Mouse (Mus musculus) megakaryocyte, embryonic 14.5 days (primary cell): ENCODE measurements around the gene Rassf8. TPM values are rescaled to one million over a fixed set of nuclear protein-coding genes. Genes with fewer than 3 reads are reported as not detected.
A peak's percentile ranks its signal among the peaks of the same experiment; 100 is the strongest.

Source experiments
- H3K27me3 ChIP-seq: replicated peaks from 2 replicates; pipeline ENCODE3; 2012; ENCODE audit warnings: inconsistent platforms
- H3K36me3 ChIP-seq: replicated peaks from 2 replicates; pipeline ENCODE3; 2012; ENCODE audit warnings: low read length, inconsistent platforms, mixed read lengths
- H3K4me1 ChIP-seq: 2 replicates; pipeline ENCODE4 v1.6.1; 2012; ENCODE audit warnings: inconsistent platforms
- H3K4me3 ChIP-seq: replicated peaks from 2 replicates; pipeline ENCODE3; 2012; ENCODE audit warnings: moderate library complexity, mild to moderate bottlenecking, inconsistent platforms
- H3K9me3 ChIP-seq: 2 replicates; pipeline ENCODE4 v1.6.1; 2012; ENCODE audit warnings: inconsistent platforms
- FLI1 ChIP-seq: IDR thresholded peaks from 2 replicates; pipeline ENCODE4 v1.6.1; 2012; ENCODE audit warnings: low read length, inconsistent platforms, mixed read lengths
- GATA1 ChIP-seq: IDR thresholded peaks from 3 replicates; pipeline ENCODE4 v1.6.1; 2012; ENCODE audit warnings: mixed read lengths, low read length, inconsistent platforms, borderline replicate concordance
- polyA plus RNA-seq: library from polyadenylated mRNA; stranded (reverse); fragments of >175 nt; gene quantifications from 2 replicates; pipeline ENCODE4 v1.2.3, GENCODE M21; 2012; ENCODE audit warnings: low replicate concordance; ENCODE audit not compliant: insufficient read depth

The Rassf8 gene
- polyA plus RNA-seq, 1 experiment: 0.77 TPM

GRCm38 (mm10) chr6:145746921-145747670 is 548 bp downstream of the Rassf8 start:
- Histone ChIP-seq H3K9me3 (peaks cover 13% of the 10 kb centered on the region), H3K36me3 (no peaks in the 10 kb centered on the region), H3K27me3 (peaks cover 85% of the 10 kb centered on the region), H3K4me1 (peaks cover 18% of the 10 kb centered on the region), H3K4me3 (peak overlapping the region; percentile 91)
- TF ChIP-seq FLI1 (no peak), GATA1 (no peak)

GRCm38 (mm10) chr6:145747671-145748640 is 1.4 kb downstream of the Rassf8 start:
- Histone ChIP-seq H3K4me1 (peaks cover 18% of the 10 kb centered on the region), H3K4me3 (peak overlapping the region; percentile 91), H3K9me3 (peaks cover 6% of the 10 kb centered on the region; the same call in 1 of the 2 replicates), H3K27me3 (peaks cover 80% of the 10 kb centered on the region), H3K36me3 (no peaks in the 10 kb centered on the region)
- TF ChIP-seq GATA1 (no peak), FLI1 (no peak)

GRCm38 (mm10) chr6:145750394-145750793 is 3.8 kb downstream of the Rassf8 start:
- Histone ChIP-seq H3K36me3 (no peaks in the 10 kb centered on the region), H3K9me3 (peaks cover 6% of the 10 kb centered on the region; the same call in 1 of the 2 replicates), H3K4me3 (no peak overlapping the region), H3K4me1 (peaks cover 18% of the 10 kb centered on the region), H3K27me3 (peaks cover 72% of the 10 kb centered on the region)
- TF ChIP-seq GATA1: no peak
- TF ChIP-seq FLI1: no peak

- H3K4me3 ChIP-seq: no peak overlapping the region
- peaks cover 57% of the 10 kb centered on the region for H3K27me3 ChIP-seq
- no peaks in the 10 kb centered on the region for H3K4me1 ChIP-seq
- TF ChIP-seq FLI1: no peak
- no peak for TF ChIP-seq GATA1
- peaks cover 3% of the 10 kb centered on the region; the same call in 1 of the 2 replicates for H3K9me3 ChIP-seq
- H3K36me3 ChIP-seq: no peaks in the 10 kb centered on the region
These were observed 6.7 kb downstream of the Rassf8 start for GRCm38 (mm10) chr6:145753296-145753695.

- TF ChIP-seq FLI1: no peak
- TF ChIP-seq GATA1: no peak
- Histone ChIP-seq H3K36me3 (no peaks in the 10 kb centered on the region), H3K9me3 (peaks cover 3% of the 10 kb centered on the region; the same call in 1 of the 2 replicates), H3K27me3 (peaks cover 54% of the 10 kb centered on the region), H3K4me1 (no peaks in the 10 kb centered on the region), H3K4me3 (no peak overlapping the region)
These were observed 7.9 kb downstream of the Rassf8 start for GRCm38 (mm10) chr6:145754416-145754815.

DNA sequence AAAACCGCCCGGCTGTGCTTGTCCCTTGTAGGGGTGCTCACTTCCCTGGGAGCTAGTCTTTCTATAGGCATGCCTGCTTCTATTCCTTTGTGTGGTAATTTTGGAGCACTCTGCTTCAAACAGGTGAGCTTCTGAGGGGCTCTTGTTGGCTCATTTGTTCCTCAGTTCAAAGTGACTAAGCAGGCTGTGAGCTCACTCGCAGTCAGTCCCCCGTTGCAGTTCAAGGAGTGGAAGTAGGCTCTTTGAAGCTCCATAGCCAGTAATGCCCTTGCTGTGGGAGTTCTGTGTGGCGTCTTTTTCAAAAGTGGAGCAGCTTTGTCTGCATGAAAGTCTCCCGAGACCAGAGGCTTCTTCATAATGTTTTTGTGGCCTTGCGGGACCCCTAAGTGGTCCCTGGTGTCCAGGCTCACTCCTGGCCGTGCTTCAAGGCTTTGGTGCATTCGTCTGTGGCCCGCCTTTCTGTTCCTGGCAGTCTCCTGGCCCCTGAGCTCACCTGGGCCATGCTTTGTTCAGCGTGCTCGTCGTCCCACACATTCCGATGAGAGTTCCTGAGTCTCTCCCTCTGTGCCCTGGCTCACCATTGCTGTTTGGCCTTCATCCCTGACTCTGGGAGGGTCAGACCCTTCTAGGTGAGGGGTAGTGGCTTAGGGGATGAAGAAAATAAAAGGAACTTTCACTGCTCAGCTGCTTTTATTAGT is 9.5 kb downstream of the Rassf8 start:
- no peak overlapping the region for H3K4me3 ChIP-seq
- TF ChIP-seq FLI1 (no peak), GATA1 (no peak)
- no peaks in the 10 kb centered on the region for H3K9me3 ChIP-seq
- peaks cover 41% of the 10 kb centered on the region for H3K27me3 ChIP-seq
- no peaks in the 10 kb centered on the region for H3K36me3 ChIP-seq
- no peaks in the 10 kb centered on the region for H3K4me1 ChIP-seq

GRCm38 (mm10) chr6:145756640-145757005 is 10.1 kb downstream of the Rassf8 start:
- H3K4me3 ChIP-seq: no peak overlapping the region
- peaks cover 42% of the 10 kb centered on the region for H3K27me3 ChIP-seq
- TF ChIP-seq GATA1 (no peak), FLI1 (no peak)
- H3K9me3 ChIP-seq: no peaks in the 10 kb centered on the region
- no peaks in the 10 kb centered on the region for H3K36me3 ChIP-seq
- H3K4me1 ChIP-seq: no peaks in the 10 kb centered on the region

- Histone ChIP-seq H3K36me3 (no peaks in the 10 kb centered on the region), H3K9me3 (no peaks in the 10 kb centered on the region), H3K4me1 (no peaks in the 10 kb centered on the region), H3K27me3 (peaks cover 43% of the 10 kb centered on the region), H3K4me3 (no peak overlapping the region)
- no peak for TF ChIP-seq GATA1
- TF ChIP-seq FLI1: no peak
These were observed 10.8 kb downstream of the Rassf8 start for GRCm38 (mm10) chr6:145757346-145757745.

GRCm38 (mm10) chr6:145758685-145759084 is 12.1 kb downstream of the Rassf8 start:
- H3K9me3 ChIP-seq: no peaks in the 10 kb centered on the region
- TF ChIP-seq FLI1: no peak
- TF ChIP-seq GATA1: no peak
- peaks cover 38% of the 10 kb centered on the region for H3K27me3 ChIP-seq

GRCm38 (mm10) chr6:145759432-145759831 is 12.9 kb downstream of the Rassf8 start:
- H3K36me3 ChIP-seq: no peaks in the 10 kb centered on the region
- no peak for TF ChIP-seq FLI1
- TF ChIP-seq GATA1: no peak
- no peak overlapping the region for H3K4me3 ChIP-seq
- H3K4me1 ChIP-seq: no peaks in the 10 kb centered on the region
- no peaks in the 10 kb centered on the region for H3K9me3 ChIP-seq
- peaks cover 36% of the 10 kb centered on the region for H3K27me3 ChIP-seq

More at GRCm38 (mm10) chr6:145758685-145759084, 12.1 kb downstream of the Rassf8 start:
- Histone ChIP-seq H3K36me3 (no peaks in the 10 kb centered on the region), H3K4me1 (no peaks in the 10 kb centered on the region), H3K4me3 (no peak overlapping the region)
